In the genomic region with DNA sequence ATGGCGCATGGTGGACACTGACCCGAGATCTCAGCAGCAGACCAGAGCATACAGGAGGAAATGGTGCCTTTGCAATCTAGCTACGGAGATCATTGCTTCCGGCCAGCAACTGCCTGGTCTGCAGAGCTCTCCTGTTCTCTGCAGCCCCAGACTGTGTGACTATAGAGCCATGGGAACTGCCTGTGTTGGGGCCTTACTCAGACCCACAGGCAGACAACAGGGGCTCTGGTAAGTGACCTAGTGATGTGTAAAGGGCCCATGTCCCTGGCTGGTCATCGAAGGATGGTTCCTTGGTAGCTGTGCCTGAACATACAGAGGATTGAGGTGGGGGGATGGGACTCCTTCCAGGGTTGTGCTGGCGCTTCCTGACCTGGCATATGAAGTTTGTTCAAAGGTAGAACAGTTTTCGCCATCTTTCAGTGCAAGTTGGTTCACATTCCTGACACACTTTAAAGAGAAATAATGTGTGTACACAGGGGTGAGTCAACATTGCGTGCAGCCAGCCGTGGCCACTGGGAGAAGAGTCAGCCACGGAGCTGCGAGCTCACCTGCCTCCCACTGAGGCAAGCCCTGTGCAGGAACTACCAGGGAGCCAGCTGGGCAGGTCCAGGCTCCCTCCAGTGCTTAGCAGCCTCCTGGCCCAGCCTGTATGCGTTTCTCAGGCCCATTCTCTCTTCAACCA, we compare ENCODE assay signal across 11 mouse cellular contexts. TPM values are rescaled to one million over a fixed set of nuclear protein-coding genes. Genes with fewer than 3 reads are reported as not detected.
DNase-seq lines count a peak whose midpoint lies in the region; ATAC-seq lines count a peak whose summit lies in the region.
"Had no signal": no experiment of that assay in that cellular context is flagged by ENCODE, and none has a peak within 500 bp of the region (broad histone marks: within the 10 kb centered on the region; RNA-seq: fewer than 3 reads in every experiment).

No protein-coding gene starts in this region.

- no peaks in the 10 kb centered on the region for H3K36me3 ChIP-seq in embryonic facial prominence, embryonic 13.5 days
- H3K36me3 ChIP-seq in liver, embryonic 13.5 days = no peaks in the 10 kb centered on the region
- H3K36me3 ChIP-seq in heart, embryonic 10.5 days = no peaks in the 10 kb centered on the region
- no peaks in the 10 kb centered on the region for H3K36me3 ChIP-seq in forebrain, embryonic 14.5 days (ENCODE audit: control insufficient read depth, insufficient read depth, low read length)
- H3K36me3 ChIP-seq: heart, embryonic 15.5 days had no signal

- no peak for ATAC-seq in embryonic facial prominence, embryonic 13.5 days (ENCODE audit: insufficient number of reproducible peaks, insufficient read depth, low FRiP score, low TSS enrichment, low read depth)
- ATAC-seq in liver, embryonic 13.5 days (ENCODE audit: low read depth) = no peak
- no peak for ATAC-seq in forebrain, embryonic 14.5 days

- WGBS in embryonic facial prominence, embryonic 13.5 days = 59% methylated on average over 12 of the region's 12 CpGs
- WGBS in liver, embryonic 13.5 days (ENCODE audit: insufficient replicate concordance) = 73% methylated on average over 12 of the region's 12 CpGs
- 77% methylated on average over 12 of the region's 12 CpGs for WGBS in heart, embryonic 10.5 days
- 67% methylated on average over 12 of the region's 12 CpGs for WGBS in forebrain, embryonic 14.5 days

- no peak overlapping the region for H3K4me3 ChIP-seq in embryonic facial prominence, embryonic 13.5 days
- H3K4me3 ChIP-seq in liver, embryonic 13.5 days (replicated peaks) = no peak overlapping the region
- no peak overlapping the region for H3K4me3 ChIP-seq in heart, embryonic 10.5 days
- no peak overlapping the region for H3K4me3 ChIP-seq in forebrain, embryonic 14.5 days (ENCODE audit: low read depth, low read length)
- H3K4me3 ChIP-seq: heart, embryonic 15.5 days; left cerebral cortex, adult 2 months had no signal

- peak overlapping the region; percentile 82 for H3K27ac ChIP-seq in embryonic facial prominence, embryonic 13.5 days
- peak overlapping the region; percentile 95 for H3K27ac ChIP-seq in liver, embryonic 13.5 days
- H3K27ac ChIP-seq in heart, embryonic 10.5 days = no peak overlapping the region
- no peak overlapping the region for H3K27ac ChIP-seq in forebrain, embryonic 14.5 days (ENCODE audit: low read depth, low read length)
- H3K27ac ChIP-seq: heart, embryonic 15.5 days; left cerebral cortex, adult 2 months had no signal

- H3K9me3 ChIP-seq in embryonic facial prominence, embryonic 13.5 days = no peaks in the 10 kb centered on the region
- no peaks in the 10 kb centered on the region for H3K9me3 ChIP-seq in liver, embryonic 13.5 days (replicated peaks)
- H3K9me3 ChIP-seq in heart, embryonic 10.5 days = no peaks in the 10 kb centered on the region
- no peaks in the 10 kb centered on the region for H3K9me3 ChIP-seq in forebrain, embryonic 14.5 days (replicated peaks; ENCODE audit: control insufficient read depth, low read length)
- H3K9me3 ChIP-seq: heart, embryonic 15.5 days had no signal

- no peaks in the 10 kb centered on the region for H3K27me3 ChIP-seq in embryonic facial prominence, embryonic 13.5 days
- peaks cover 16% of the 10 kb centered on the region for H3K27me3 ChIP-seq in liver, embryonic 13.5 days
- peaks cover 94% of the 10 kb centered on the region for H3K27me3 ChIP-seq in heart, embryonic 10.5 days (ENCODE audit: insufficient read depth, poor library complexity, severe bottlenecking)
- H3K27me3 ChIP-seq in forebrain, embryonic 14.5 days (replicated peaks; ENCODE audit: control insufficient read depth, insufficient read depth, low read length) = no peaks in the 10 kb centered on the region

- H3K9ac ChIP-seq in embryonic facial prominence, embryonic 13.5 days = 0 out of 2 replicates have a peak overlapping the region, but pooled peaks have one; percentile 44
- H3K9ac ChIP-seq in liver, embryonic 13.5 days = no peak overlapping the region
- H3K9ac ChIP-seq in forebrain, embryonic 14.5 days (ENCODE audit: low read length) = no peak overlapping the region
- H3K9ac ChIP-seq: heart, embryonic 15.5 days had no signal

- peak; percentile 21 for DNase-seq in kidney, adult 18-20 months
- no peak for DNase-seq in liver, embryonic 13.5 days
- DNase-seq in lung, postnatal 4 days = peak; percentile 49 to 78
- DNase-seq in spleen, postnatal 4 days (ENCODE audit: low spot score in 2 of 2) = no peak
- no peak for DNase-seq in heart, embryonic 10.5 days (ENCODE audit: low spot score)
- no peak for DNase-seq in forebrain, embryonic 14.5 days (ENCODE audit: low spot score)
- no peak for DNase-seq in MN1 (ENCODE audit: low spot score)
- DNase-seq: retina, postnatal 1 day had no signal

- H3K4me1 ChIP-seq in embryonic facial prominence, embryonic 13.5 days = peaks cover 41% of the 10 kb centered on the region
- H3K4me1 ChIP-seq in liver, embryonic 13.5 days (replicated peaks) = peaks cover 62% of the 10 kb centered on the region
- peaks cover 23% of the 10 kb centered on the region for H3K4me1 ChIP-seq in heart, embryonic 10.5 days
- H3K4me1 ChIP-seq in forebrain, embryonic 14.5 days (ENCODE audit: control insufficient read depth, insufficient read depth, low read length) = no peaks in the 10 kb centered on the region
- H3K4me1 ChIP-seq: heart, embryonic 15.5 days had no signal

- no peak overlapping the region for H3K4me2 ChIP-seq in embryonic facial prominence, embryonic 13.5 days
- H3K4me2 ChIP-seq in liver, embryonic 13.5 days = no peak overlapping the region
- no peak overlapping the region for H3K4me2 ChIP-seq in forebrain, embryonic 14.5 days (ENCODE audit: low read length)
- H3K4me2 ChIP-seq: heart, embryonic 15.5 days had no signal

RNA-seq across cellular contexts. Expression of gene Tbx2, which starts 39.7 kb away (rescaled TPM):
- 14.2 and 14.5 TPM in 2 replicates for polyA plus RNA-seq in embryonic facial prominence, embryonic 13.5 days (2015; fragmentation: Nextera tagmentation; extraction: Ambion mirVana)
- polyA plus RNA-seq in liver, embryonic 13.5 days (2015; fragmentation: Nextera tagmentation; extraction: Ambion mirVana) = 0.25 and 0.27 TPM in 2 replicates
- 2.5 and 7.6 TPM in 2 replicates for polyA plus RNA-seq in heart, embryonic 10.5 days (2016; fragmentation: Nextera tagmentation; extraction: Ambion mirVana)
- polyA plus RNA-seq in forebrain, embryonic 14.5 days (2014; fragmentation: Nextera tagmentation; extraction: Ambion mirVana) = 0.48 and 0.64 TPM in 2 replicates

RNA-seq across cellular contexts. Expression of gene Gm11444, which starts 57.5 kb away (rescaled TPM):
- polyA plus RNA-seq in embryonic facial prominence, embryonic 13.5 days (2015; fragmentation: Nextera tagmentation; extraction: Ambion mirVana) = not detected in 2 replicates
- not detected in 2 replicates for polyA plus RNA-seq in liver, embryonic 13.5 days (2015; fragmentation: Nextera tagmentation; extraction: Ambion mirVana)
- polyA plus RNA-seq in heart, embryonic 10.5 days (2016; fragmentation: Nextera tagmentation; extraction: Ambion mirVana) = not detected in 2 replicates
- not detected in 2 replicates for polyA plus RNA-seq in forebrain, embryonic 14.5 days (2014; fragmentation: Nextera tagmentation; extraction: Ambion mirVana)
- polyA plus RNA-seq: heart, embryonic 15.5 days had no signal

Comparison
In these comparisons a context has a peak if more than half of its experiments do, and no peak if none do; other contexts are left out.
1. H3K27ac ChIP-seq: peak in embryonic facial prominence, embryonic 13.5 days (single experiment) and liver, embryonic 13.5 days (single experiment); none in heart, embryonic 10.5 days (single experiment) and forebrain, embryonic 14.5 days (single experiment).
2. DNase-seq: peak in kidney, adult 18-20 months (single experiment) and lung, postnatal 4 days (2 of 2); none in liver, embryonic 13.5 days (single experiment), spleen, postnatal 4 days (0 of 2), heart, embryonic 10.5 days (single experiment), forebrain, embryonic 14.5 days (single experiment) and MN1 (single experiment).